Mouse (Mus musculus): ENCODE data around the gene Kdm2a.

Kdm2a gene

DNA sequence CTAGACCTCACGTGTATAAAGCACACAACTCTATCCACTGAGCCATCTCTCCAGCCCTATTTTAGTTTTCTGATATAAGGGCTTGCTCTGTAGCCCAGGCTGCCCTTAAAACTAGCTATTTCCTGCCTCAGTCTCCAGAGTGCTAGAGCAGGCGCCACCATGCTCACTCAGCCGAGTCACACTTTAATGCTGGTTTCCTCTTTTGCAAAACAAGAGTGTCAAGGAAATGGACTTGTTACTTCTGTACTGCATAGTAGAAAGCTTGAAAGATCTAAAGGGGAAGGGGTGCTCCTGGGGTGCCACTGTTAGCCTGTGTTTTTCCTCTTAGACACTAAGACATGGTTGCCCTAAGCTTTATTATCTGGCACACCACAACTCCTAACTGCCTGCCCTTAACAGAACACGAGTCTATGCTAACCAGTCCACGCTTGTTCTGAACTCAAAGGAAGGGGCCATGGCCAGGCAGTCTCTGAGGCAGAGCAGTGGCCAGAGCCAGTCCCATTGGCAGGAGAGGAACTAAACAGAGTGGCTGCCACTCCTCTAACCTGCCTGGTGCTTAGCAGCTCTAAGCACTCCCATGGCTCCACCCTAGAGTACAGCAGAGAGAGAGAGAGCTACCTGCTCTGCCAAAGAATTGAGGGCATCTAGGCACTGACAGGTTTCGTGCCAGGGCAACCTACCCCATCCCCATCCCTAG is 98.4 kb downstream of the Kdm2a start:
- DNase-seq (ENCODE audit: low spot score in 2 of 2), result no peak

DNA sequence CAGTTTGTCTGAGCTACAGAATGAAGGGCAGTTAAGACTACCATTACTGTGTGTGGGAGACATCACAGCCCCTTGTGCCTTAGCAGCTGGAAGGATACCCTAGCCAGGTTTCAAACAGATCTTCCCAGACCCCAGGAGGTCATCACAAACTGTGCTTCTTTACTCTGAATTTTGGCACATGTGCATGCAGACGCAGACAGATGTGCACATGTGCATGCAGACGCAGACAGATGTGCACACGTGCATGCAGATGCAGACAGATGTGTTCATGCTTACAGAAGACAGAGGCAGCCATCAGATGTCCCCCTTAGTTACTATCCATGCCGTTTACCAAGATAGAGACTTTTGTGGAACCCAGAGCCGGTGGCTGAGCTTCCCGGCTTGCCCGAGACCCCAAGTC is 99.0 kb downstream of the Kdm2a start:
- no peak for DNase-seq (ENCODE audit: low spot score in 2 of 2)

DNA sequence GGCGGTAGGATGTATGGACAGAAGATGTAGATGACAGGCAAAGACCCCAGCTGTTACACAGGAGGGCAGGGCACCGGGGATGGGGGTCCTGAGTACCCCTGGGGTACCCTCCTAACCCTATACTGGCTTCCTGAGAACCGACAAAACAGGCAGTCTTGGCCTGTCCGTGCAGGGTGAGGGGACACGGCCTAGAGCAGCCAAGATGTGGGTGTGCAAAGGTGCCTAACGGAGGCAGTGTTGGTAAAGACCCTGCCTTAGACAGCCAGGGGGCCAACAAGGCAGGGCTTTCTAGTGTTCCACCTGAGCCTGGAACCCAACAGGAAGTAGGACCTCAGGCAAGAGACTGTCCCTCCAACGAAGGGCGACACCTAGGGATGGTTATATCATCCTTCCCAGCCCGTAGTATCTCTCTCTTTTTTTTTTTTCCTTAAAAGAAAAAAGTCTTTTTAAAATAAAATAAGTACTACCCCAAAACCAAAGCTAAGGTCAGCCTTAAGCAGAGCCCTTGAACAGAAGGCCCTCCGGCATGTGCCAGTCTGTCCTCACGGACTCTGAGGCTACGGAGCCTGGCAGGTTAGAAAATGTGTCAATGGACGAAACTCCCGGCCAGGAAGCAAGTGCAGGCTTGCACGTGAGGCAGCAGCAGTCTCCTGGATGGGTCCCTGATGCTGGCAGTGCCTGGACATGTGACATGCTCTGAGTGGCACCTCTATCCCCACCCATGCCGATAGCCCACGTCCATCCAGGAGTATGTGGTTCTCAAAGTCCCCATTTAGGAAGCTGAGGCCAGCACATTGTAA is 99.6 kb downstream of the Kdm2a start:
- DNase-seq (ENCODE audit: low spot score in 2 of 2), result no peak

DNA sequence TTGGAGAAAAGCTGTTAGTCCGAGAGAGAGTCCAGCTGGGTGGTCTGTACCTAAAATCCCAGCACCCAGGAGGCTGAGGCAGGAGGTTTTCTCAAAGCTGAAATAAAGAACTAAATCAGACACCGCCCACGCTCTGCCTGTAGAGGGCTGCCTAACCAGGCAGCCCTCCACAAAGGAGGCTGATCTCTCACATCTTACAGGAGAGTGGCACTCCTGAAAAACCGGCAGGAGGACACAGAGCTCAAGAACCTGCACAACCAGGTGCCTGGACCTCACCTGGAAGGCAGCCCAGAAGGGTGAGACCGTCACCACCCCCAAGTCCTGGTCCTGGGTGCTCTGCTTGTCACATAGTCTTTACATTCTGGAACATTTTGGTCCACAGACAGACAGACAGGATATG is 100.2 kb downstream of the Kdm2a start:
- no peak for DNase-seq (ENCODE audit: low spot score in 2 of 2)

DNA sequence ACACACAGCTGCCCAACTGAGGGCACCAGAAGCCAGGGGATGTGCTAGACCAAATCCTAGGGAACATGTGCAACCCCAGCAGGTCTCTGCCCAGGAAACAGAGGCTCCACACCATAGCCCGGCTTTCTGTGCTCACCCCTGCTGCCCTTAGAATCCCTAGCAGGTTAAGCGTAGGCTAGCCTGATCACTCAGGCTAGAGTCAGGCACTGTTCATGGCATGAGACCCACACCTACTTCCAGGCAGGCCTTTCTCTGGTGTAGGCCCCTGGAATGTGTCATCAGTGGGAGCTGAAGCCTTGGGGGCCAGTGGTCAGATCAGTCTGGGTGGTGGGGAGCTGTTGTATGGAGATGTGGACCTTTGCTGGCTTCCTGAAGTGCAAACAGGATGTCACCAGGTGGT is 101.5 kb downstream of the Kdm2a start:
- no peak for DNase-seq (ENCODE audit: low spot score in 2 of 2)

DNA sequence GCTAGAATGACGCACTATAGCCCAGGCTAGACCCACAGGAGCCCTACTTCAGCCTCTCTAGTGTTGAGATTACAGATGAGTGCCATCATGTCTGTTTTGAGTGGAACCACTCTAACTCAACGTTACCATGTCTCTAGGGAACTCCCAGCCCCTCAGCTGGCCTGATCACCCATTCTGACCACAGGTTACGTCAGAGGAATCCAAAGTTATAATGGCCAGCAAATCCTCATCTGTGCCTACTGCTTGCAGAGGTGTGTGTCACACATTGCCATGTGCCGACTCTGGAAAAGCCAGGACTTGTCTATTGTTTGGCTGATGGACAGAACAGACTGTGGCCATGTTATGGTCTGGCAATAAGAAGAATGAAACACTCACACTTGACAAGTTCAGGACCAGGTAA is 102.7 kb downstream of the Kdm2a start:
- no peak for DNase-seq (ENCODE audit: low spot score in 2 of 2)

DNA sequence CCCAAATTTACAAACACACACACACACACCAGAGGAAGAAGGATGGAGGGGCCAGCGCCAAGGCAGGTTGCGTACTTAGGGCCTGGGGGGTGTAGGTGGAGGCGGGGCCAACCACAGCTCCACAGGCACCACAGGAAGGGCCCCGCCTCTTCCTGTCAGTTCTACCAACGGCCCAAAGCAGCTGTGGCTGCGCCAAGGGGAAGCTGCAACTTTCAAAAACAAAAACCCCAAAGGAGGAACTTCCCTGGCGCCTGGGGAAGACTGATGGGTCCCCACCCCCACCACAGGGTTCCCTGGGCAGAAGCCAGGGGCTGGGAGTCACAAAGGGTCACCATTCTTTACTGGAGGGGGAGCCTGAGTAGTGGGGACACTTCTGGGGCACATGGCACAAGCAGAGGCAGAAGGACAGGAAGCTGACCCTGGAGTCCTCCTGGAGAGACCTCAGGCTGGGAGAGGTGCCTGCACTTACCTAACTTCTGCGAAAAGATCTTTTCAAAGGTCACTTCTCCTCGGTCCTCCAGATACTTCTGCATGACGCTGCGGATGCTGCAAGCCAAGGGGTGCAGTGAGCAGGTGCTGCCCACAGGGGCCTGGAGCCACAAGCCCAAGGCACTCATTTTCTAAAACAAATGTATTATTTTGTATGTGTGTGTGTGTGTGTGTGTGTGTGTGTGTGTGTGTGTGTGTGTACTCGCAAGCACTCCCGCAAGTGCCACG is 103.5 kb downstream of the Kdm2a start:
- no peak for DNase-seq (ENCODE audit: low spot score in 2 of 2)

DNA sequence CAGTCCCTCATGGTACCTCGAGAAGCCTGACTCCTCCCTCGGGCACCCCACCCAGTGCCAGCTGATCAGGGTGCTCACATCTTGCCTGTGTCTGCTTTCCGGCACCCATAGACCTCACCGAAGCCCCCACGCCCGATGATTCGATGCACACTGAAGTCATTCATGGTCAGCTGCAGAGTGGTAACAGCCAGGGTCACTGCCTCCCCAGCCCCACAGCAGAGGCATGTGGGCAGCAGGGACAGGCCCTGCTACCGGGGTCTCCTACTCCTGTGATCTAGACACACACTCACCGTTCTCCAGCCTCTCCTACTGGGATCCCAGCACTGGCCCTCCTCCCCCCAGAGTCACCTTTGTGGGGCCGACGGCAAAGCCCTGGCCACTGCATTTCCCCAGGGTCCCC is 106.9 kb downstream of the Kdm2a start:
- no peak for DNase-seq (ENCODE audit: low spot score in 2 of 2)

DNA sequence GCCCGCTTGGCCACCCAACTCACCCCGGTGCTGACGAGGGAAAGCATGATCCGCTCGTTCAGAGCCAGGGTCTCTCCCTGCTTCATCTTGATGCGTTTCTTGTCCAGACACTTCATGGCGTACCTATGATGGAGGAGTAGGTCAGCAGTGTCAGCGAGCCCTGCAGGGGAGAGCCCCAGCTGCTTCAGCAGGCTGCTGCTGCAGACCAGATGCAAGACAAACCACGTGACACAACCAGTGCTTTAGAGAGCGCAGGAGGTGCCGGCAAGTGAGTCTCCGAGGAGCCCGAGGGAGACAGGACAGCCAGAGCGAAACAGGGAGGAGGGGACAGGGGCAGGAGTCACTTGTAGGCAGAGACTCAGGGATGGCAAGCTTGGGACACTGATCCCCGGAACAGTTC is 107.3 kb downstream of the Kdm2a start:
- no peak for DNase-seq (ENCODE audit: low spot score in 2 of 2)

DNA sequence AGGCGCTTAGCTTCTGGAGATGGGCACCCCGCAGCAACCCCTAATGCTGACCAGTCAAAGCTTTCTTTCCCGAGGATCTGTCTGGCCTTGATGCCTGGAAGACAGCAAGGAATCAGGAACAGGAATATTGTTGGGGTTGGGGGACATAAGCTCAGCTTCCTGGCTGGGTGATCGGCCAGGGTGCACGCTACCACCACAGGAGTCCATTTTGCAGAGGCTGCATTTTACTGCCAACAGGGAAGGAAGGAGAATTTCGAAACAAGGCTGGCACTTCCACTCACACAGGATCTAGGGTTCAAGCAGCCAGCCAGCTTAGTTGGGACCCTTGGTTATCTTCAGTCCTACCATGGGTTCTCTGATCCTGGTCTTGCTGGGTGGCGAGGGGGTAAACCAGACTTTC is 114.4 kb downstream of the Kdm2a start:
- DNase-seq (ENCODE audit: low spot score in 2 of 2), result peak in 1 of 2 experiments; percentile 23

DNA sequence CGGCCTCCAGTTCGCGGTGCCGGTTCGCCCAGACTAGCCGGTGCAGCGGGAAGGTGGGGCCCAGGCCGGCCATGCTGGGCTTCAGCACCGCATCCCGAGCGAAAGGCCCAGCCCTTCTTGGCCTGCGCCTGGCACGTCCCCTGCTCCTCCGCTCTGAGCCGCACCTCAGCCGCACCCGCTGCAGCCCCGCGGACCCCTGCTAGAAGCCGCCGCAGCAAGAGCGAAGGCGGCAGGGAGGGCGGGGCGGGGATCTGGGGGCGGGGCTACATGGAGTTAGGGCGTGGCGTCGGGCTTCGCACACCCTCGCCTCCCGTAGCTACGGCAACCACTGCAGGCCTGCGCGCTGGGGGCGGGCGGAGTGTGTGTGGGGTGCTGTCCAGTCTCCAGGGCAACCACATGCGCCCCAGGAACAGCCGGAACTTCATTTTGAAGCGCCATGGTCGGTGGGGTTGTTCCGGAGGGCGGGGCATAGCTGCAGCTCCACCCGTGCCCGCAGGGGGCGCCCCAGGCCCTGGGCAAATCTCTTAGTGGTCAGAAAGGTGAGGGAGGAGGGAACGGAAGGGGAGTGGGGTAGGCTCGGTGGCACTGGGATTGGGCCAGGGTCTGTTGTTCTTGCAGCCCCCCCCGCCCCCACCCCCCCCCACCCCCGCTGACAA is 115.1 kb downstream of the Kdm2a start, which contains the start of gene Ankrd13d:
Ankrd13d (minus strand) TSS at position 240 of the 656 bp plus-strand sequence.
- DNase-seq (ENCODE audit: low spot score in 2 of 2), result peak; percentile 93 to 95

DNA sequence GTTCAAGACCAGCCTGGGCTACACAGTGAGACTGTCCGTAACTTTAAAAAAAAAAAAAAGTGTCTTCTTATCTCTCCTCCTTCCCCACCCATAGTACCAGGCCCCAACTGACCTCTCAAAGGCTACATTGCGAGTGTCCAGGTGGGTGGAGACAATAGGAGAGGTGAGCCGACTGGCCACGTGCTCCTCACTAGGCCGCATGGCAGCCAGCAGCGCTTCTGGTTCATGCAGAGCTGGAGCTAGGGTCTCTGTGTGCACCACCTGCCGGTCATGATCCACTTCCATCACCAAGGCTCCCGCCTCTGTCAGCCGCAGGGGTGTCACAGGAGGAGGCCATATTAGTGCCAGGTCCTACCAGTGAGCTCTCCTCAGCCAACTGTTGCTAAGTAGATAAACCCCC is 117.7 kb downstream of the Kdm2a start:
- DNase-seq (ENCODE audit: low spot score in 2 of 2), result no peak

DNA sequence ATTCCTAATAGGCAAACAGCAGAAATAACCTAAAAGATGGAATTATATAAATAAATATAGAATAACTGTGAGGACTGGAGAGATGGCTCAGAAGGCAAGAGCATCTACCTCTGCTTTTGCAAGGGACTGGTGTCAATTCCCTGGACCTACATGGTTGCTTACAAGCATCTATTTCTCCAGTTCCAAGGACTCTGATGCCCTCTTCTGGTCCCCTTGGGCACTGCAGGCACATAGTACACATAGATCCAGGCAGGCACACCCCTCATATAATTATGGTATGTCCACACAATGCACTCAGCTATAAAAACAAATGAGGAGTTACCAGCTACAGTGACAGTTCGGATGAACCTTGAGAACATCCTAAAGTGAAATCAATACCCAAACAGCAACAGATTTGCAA is 118.6 kb downstream of the Kdm2a start:
- no peak for DNase-seq (ENCODE audit: low spot score in 2 of 2)

DNA sequence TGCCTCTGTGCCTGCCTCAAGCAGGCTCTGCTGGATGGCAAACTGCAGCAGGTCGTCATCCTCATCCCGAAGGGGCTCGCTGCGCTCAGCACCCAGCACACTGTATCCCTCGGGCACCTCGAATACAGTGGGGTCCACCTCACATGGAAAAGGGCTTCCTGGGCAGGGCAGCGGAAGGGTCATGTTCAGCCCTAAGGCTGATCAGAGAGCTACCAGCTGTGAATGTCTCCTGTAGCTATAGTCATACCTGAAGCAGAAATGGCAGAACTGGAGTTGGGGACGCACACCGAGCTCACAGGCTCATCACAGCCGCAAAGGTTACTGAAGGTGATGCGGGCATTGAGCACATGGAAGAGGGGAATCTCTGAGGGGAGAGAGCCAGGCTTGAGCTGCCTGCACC is 127.1 kb downstream of the Kdm2a start:
- DNase-seq (ENCODE audit: low spot score in 2 of 2), result no peak

DNA sequence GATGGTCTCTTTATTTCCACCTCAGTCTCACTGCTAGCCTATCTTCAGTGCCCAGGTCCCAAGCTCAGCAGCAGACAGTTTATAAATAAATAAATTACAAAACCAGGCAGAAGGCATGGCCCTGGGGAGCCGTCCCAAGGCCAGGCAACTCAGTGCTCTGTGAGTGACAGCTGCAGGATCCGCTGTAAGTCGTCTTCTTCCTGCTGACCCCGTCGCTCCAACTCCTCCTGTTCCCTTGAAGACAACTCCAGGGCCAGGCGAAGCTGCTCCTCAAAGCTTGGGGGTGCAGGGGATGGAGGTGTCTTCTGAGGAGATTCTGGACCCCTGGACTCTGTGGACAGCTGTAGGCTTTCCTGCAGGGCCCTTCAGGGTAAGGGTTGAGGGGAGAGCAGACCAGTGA is 127.9 kb downstream of the Kdm2a start:
- no peak for DNase-seq (ENCODE audit: low spot score in 2 of 2)

DNA sequence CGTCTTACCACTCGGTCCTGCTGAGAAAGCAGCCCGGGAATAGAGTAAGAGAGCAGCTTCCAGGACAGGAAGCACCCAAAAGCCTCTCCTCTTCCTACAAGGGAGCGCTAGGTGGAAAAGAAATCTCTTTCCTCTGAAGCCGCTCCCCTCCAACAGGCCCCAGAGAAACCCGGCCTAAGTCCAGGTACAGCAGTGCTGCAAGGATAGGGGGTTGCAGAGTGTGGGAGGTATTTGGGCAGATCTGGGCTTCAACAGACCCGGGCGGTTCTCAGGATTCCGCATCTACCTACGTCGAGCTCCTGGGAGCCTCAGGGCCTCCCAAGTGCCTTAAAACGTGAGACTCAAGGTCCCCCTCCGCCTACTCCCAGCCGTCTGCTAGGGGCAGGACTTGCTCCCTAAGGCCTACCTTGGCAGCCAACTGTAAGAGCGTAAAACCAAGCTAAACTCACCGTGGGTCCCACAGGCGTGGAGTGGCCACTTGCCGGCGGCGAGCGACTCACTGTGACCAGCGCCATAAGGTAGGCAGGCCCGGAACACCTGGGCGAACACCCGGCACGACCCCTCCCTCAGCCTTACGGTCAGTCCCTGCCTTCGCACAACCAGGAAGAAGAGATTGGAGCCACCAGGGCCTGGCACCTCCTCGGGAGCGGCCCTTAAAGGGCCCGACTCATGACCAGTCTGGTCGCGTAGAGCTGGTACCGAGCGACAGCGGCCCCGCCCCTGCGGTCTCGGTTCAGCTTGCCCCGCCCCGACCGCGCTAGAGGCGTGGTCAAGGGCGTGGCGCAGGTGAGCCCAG is 129.3 kb downstream of the Kdm2a start, which contains the start of gene Ssh3:
Ssh3 (minus strand) TSS at position 615 of the 796 bp plus-strand sequence.
- DNase-seq (ENCODE audit: low spot score in 2 of 2), result peak; percentile 68 to 79

DNA sequence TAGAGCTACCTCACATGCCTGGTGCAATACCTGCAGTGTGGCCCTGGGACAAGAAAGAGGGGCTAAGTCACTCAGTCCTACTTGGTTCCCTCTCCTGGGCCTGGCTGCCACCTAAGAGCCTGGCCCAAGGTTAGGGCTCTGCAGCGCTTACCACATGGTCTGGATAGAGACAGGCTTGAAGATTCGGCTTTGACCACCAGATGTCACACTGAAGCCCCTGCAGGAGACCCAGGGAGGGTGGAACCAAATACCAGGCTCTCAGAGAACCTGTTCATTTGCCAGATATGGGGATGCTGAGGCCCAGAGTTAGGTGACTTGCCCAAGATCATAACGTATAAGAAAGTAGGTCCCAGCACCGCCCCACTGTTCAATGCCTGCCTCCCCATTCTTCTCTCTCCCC is 132.1 kb downstream of the Kdm2a start:
- no peak for DNase-seq (ENCODE audit: low spot score in 2 of 2)

Measured in frontal cortex, postnatal 36 days (tissue).